Mouse (Mus musculus) embryonic facial prominence, embryonic 13.5 days (tissue): ENCODE measurements around the gene S100a2. TPM values are rescaled to one million over a fixed set of nuclear protein-coding genes. Genes with fewer than 3 reads are reported as not detected.

Experiments used
- polyA plus RNA-seq: library from polyadenylated mRNA; unstranded; fragments of >200 nt; fragmentation: Nextera tagmentation; extraction: Ambion mirVana; gene quantifications from 2 replicates; pipeline ENCODE4 v1.2.1, GENCODE M21; 2015

The S100a2 gene
- polyA plus RNA-seq, 1 experiment from 2014 or later: not detected

Other genes with a start within 250 kb of the S100a2 start
- gene Slc27a3, start 200.3 kb upstream of the S100a2 start, polyA plus RNA-seq: 39.6 and 44.3 TPM in 2 replicates
- 31.0 and 31.1 TPM in 2 replicates for gene Ints3, start 156.6 kb upstream of the S100a2 start, polyA plus RNA-seq
- 2.8 and 5.0 TPM in 2 replicates for gene Npr1, start 124.4 kb upstream of the S100a2 start, polyA plus RNA-seq
- 265 and 286 TPM in 2 replicates for gene Ilf2, start 114.1 kb upstream of the S100a2 start, polyA plus RNA-seq
- gene Snapin, start 99.2 kb upstream of the S100a2 start, polyA plus RNA-seq: 85.5 and 100 TPM in 2 replicates
- gene Chtop, start 80.7 kb upstream of the S100a2 start, polyA plus RNA-seq: 187 and 195 TPM in 2 replicates
- gene S100a1, start 75.9 kb upstream of the S100a2 start, polyA plus RNA-seq: 13.5 and 16.5 TPM in 2 replicates
- gene S100a13, start 75.8 kb upstream of the S100a2 start, polyA plus RNA-seq: 24.2 and 26.7 TPM in 2 replicates
- gene S100a14, start 63.4 kb upstream of the S100a2 start, polyA plus RNA-seq: 22.7 and 25.5 TPM in 2 replicates
- 95.0 and 96.5 TPM in 2 replicates for gene S100a16, start 53.0 kb upstream of the S100a2 start, polyA plus RNA-seq
- gene S100a3, start 29.7 kb upstream of the S100a2 start, polyA plus RNA-seq: 0.44 and 0.62 TPM in 2 replicates
- gene Gm42674, start 11.7 kb downstream of the S100a2 start, polyA plus RNA-seq: not detected in 2 replicates
- 18.8 and 19.2 TPM in 2 replicates for gene S100a4, start 13.5 kb downstream of the S100a2 start, polyA plus RNA-seq
- gene S100a5, start 18.3 kb downstream of the S100a2 start, polyA plus RNA-seq: not detected in 2 replicates
- 89.9 and 97.9 TPM in 2 replicates for gene S100a6, start 22.6 kb downstream of the S100a2 start, polyA plus RNA-seq
- gene S100a7a, start 63.8 kb downstream of the S100a2 start, polyA plus RNA-seq: 0.41 TPM in 1 of 2 replicates, not detected in the other
- 5.9 and 15.4 TPM in 2 replicates for gene S100a8, start 78.7 kb downstream of the S100a2 start, polyA plus RNA-seq
- 4.0 and 13.4 TPM in 2 replicates for gene S100a9, start 105.5 kb downstream of the S100a2 start, polyA plus RNA-seq
- not detected in 2 replicates for gene Pglyrp4, start 136.7 kb downstream of the S100a2 start, polyA plus RNA-seq
- gene Gm5849, start 187.6 kb downstream of the S100a2 start, polyA plus RNA-seq: not detected in 2 replicates